In the genomic region with DNA sequence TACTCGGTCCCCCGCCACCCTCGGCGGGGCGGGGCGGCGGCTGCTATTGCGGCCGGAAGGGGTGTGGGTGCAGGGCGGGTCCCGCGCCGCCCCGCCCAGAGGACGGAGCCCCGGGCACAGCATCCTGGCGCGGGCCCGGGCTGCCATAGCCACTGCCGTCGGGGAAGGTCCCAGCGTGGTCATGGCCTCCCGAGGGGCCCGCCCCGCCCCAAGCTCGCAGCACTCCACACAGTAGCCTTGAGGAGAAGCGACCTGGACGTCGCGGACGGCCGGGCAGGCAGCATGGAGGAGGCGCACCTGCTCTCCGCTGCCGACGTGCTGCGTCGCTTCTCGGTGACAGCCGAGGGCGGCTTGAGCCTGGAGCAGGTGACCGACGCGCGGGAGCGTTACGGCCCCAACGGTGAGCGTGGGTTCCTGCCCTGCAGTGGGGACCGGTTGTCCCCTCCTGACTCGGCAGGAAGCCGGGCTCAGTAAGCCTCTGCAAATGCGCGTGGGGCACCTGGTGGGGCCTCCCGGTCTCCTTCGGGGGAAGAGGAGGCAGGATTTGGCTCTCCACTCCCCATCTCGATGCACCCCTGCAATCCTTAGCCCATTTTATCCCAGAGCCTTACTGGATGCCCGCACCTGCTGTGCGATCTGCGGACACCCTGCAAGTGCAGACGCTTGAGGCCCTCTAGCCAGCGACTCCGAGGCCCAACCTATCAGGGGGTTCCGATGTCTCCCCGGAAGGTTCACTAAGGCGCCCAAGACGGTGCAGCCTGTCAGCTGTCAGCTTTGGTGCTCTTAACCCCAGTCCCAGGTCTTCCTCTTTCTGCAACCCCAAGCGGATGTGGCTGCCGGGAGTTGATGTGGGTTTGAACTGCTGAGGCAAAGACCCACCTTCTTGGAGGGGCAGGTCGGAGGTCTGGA, we compare ENCODE assay signal across 8 mouse cellular contexts. TPM values are rescaled to one million over a fixed set of nuclear protein-coding genes. Genes with fewer than 3 reads are reported as not detected.
A peak's percentile ranks its signal among the peaks of the same experiment; 100 is the strongest.
DNase-seq lines count a peak whose midpoint lies in the region; ATAC-seq and TF ChIP-seq lines count a peak whose summit lies in the region.

A gene (plus strand): TSS at position 98 of the 909 bp plus-strand sequence.

- H3K4me2 ChIP-seq in heart, embryonic 12.5 days: peak within 1 kb of the TSS; percentile 78
- peak within 1 kb of the TSS; percentile 61 for H3K4me2 ChIP-seq in stomach, embryonic 14.5 days (replicated peaks; ENCODE audit: low read depth, low read length)

- H3K36me3 ChIP-seq in ES-E14 (ENCODE audit: control insufficient read depth, insufficient read depth, low read length, poor library complexity, severe bottlenecking): no peaks in the 10 kb centered on the region
- H3K36me3 ChIP-seq in heart, embryonic 12.5 days: no peaks in the 10 kb centered on the region
- no peaks in the 10 kb centered on the region for H3K36me3 ChIP-seq in stomach, embryonic 14.5 days (ENCODE audit: control insufficient read depth, insufficient read depth, low read length)

- peaks cover 4 to 12% of the 10 kb centered on the region in 2 experiments; a peak in 3 of 4 replicates for H3K4me1 ChIP-seq in ES-E14 (ENCODE audit: control insufficient read depth in 2 of 2, insufficient read depth in 2 of 2, low read length in 2 of 2, poor library complexity in 1 of 2)
- H3K4me1 ChIP-seq in heart, embryonic 12.5 days (replicated peaks): peaks cover 36% of the 10 kb centered on the region
- peaks cover 54% of the 10 kb centered on the region for H3K4me1 ChIP-seq in stomach, embryonic 14.5 days (ENCODE audit: control insufficient read depth, insufficient read depth, low read length)

- peak within 1 kb of the TSS; percentile 71 to 73 for H3K4me3 ChIP-seq in ES-E14 (ENCODE audit: insufficient read depth in 1 of 2, low read depth in 1 of 2, low read length in 2 of 2, poor library complexity in 1 of 2, severe bottlenecking in 1 of 2)
- H3K4me3 ChIP-seq in heart, embryonic 12.5 days: peak within 1 kb of the TSS; percentile 47
- peak within 1 kb of the TSS; percentile 33 for H3K4me3 ChIP-seq in stomach, embryonic 14.5 days (ENCODE audit: low read depth, low read length)

- in situ Hi-C loops in ES-E14 (cut with MboI; ENCODE audit: low sequenced_read_pairs in 2 of 2, unreplicated experiment in 2 of 2): no loop called here

- H3K27ac ChIP-seq in ES-E14 (ENCODE audit: insufficient read depth, low read depth, low read length, poor library complexity, severe bottlenecking): no peak within 1 kb of the TSS
- H3K27ac ChIP-seq in heart, embryonic 12.5 days (ENCODE audit: poor library complexity, severe bottlenecking): no peak within 1 kb of the TSS
- H3K27ac ChIP-seq in stomach, embryonic 14.5 days (ENCODE audit: low read length): peak within 1 kb of the TSS; percentile 40; the same call in 1 of the 2 replicates

- DNase-seq in ES-E14 (ENCODE audit: low read depth, low spot score): no peak
- DNase-seq in c-Kit-positive CD71-positive TER-119-negative erythroid progenitor cells, embryonic 14.5 days (ENCODE audit: low read depth): peak; percentile 42
- peak; percentile 39 to 58 for DNase-seq in kidney, postnatal 4 days
- no peak for DNase-seq in layer of hippocampus, adult 9-11 months
- no peak for DNase-seq in ovary, postnatal 10 days (ENCODE audit: low spot score)

- WGBS in heart, embryonic 12.5 days: 3% methylated on average over 70 of the region's 70 CpGs
- WGBS in stomach, embryonic 14.5 days: 4% methylated on average over 69 of the region's 70 CpGs

- H3K27me3 ChIP-seq in heart, embryonic 12.5 days (replicated peaks): peaks cover 51% of the 10 kb centered on the region
- peaks cover 8% of the 10 kb centered on the region; the same call in 1 of the 2 replicates for H3K27me3 ChIP-seq in stomach, embryonic 14.5 days (ENCODE audit: control insufficient read depth, insufficient read depth, low read length)

- no peak for ATAC-seq in heart, embryonic 12.5 days (ENCODE audit: insufficient number of reproducible peaks, low FRiP score)
- ATAC-seq in megakaryocyte-erythroid progenitor cell, adult 5-6 weeks (replicated peaks; ENCODE audit: low FRiP score, low TSS enrichment, poor library complexity, severe bottlenecking): peak; percentile 62
- peak; percentile 20; the same call in 1 of the 2 replicates for ATAC-seq in stomach, embryonic 14.5 days (ENCODE audit: insufficient number of reproducible peaks, insufficient read depth, low FRiP score, low read depth)

- no peaks in the 10 kb centered on the region for H3K9me3 ChIP-seq in ES-E14 (ENCODE audit: control insufficient read depth, insufficient read depth, low read depth, low read length)
- H3K9me3 ChIP-seq in heart, embryonic 12.5 days (replicated peaks): no peaks in the 10 kb centered on the region
- H3K9me3 ChIP-seq in stomach, embryonic 14.5 days (ENCODE audit: control insufficient read depth, low read depth, low read length): no peaks in the 10 kb centered on the region

- H3K9ac ChIP-seq in ES-E14 (ENCODE audit: insufficient read depth, low read depth, low read length, poor library complexity, severe bottlenecking): peak within 1 kb of the TSS; percentile 19
- peak within 1 kb of the TSS; percentile 55; the same call in 1 of the 2 replicates for H3K9ac ChIP-seq in heart, embryonic 12.5 days
- peak within 1 kb of the TSS; percentile 28; the same call in 1 of the 2 replicates for H3K9ac ChIP-seq in stomach, embryonic 14.5 days (replicated peaks; ENCODE audit: low read depth, low read length)

TF ChIP-seq in ES-E14, 5 proteins besides CTCF, POLR2A, EP300 and RAD21:
- TF ChIP-seq CHD2 (IDR thresholded peaks at IDR 0.05; ENCODE audit: low read depth, low read length) (no peak), MAFK (IDR thresholded peaks at IDR 0.05; ENCODE audit: insufficient read depth, low read depth, low read length) (no peak), ZC3H11A (IDR thresholded peaks at IDR 0.05; ENCODE audit: borderline replicate concordance, low read depth, low read length) (no peak), ZNF384 (IDR thresholded peaks at IDR 0.05; ENCODE audit: low read depth, low read length) (no peak), HCFC1 (IDR thresholded peaks at IDR 0.05; ENCODE audit: borderline replicate concordance, insufficient read depth, low read length) (no peak)

RNA-seq across cellular contexts. Expression of the gene that starts here (rescaled TPM):
- 10.7 and 17.4 TPM in 2 replicates for total RNA-seq in ES-E14 (2012; rRNA removed)
- 4.8 and 5.7 TPM in 2 replicates for polyA plus RNA-seq in heart, embryonic 12.5 days (2016; fragmentation: Nextera tagmentation; extraction: Ambion mirVana)
- total RNA-seq in megakaryocyte-erythroid progenitor cell, adult 5-6 weeks (2014; fragmentation: Nextera tagmentation): 16.4 and 28.3 TPM in 2 replicates
- total RNA-seq in megakaryocyte-erythroid progenitor cell, adult 5-6 weeks (2017): 14.9 and 15.7 TPM in 2 replicates
- polyA plus RNA-seq in stomach, embryonic 14.5 days (2014; fragmentation: Nextera tagmentation; extraction: Ambion mirVana): 16.2 and 17.3 TPM in 2 replicates

Comparison
In these comparisons a context has a peak if more than half of its experiments do, and no peak if none do; other contexts are left out.
1. DNase-seq: peak in c-Kit-positive CD71-positive TER-119-negative erythroid progenitor cells, embryonic 14.5 days (single experiment) and kidney, postnatal 4 days (2 of 2); none in ES-E14 (single experiment), layer of hippocampus, adult 9-11 months (single experiment) and ovary, postnatal 10 days (single experiment).
2. Peak in every context shown above with its lines, with median percentiles within 50 percentile points of each other: H3K4me3 ChIP-seq and H3K9ac ChIP-seq.